Mouse (Mus musculus) spleen, adult 2 months (tissue): ENCODE measurements around the gene Zfand2b.

ENCODE experiments used
- CTCF ChIP-seq: fragments of 200-500 bp; IDR thresholded peaks from 2 replicates; pipeline ENCODE4 v1.5.1; 2011; ENCODE audit warnings: mild to moderate bottlenecking, inconsistent platforms; ENCODE audit not compliant: insufficient read depth, insufficient read length, insufficient replicate concordance; ENCODE audit errors: extremely low read depth
- POLR2A ChIP-seq: fragments of 200-500 bp; IDR thresholded peaks from 2 replicates; pipeline ENCODE4 v1.6.1; 2011; ENCODE audit warnings: low read depth, low read length, inconsistent platforms

DNA sequence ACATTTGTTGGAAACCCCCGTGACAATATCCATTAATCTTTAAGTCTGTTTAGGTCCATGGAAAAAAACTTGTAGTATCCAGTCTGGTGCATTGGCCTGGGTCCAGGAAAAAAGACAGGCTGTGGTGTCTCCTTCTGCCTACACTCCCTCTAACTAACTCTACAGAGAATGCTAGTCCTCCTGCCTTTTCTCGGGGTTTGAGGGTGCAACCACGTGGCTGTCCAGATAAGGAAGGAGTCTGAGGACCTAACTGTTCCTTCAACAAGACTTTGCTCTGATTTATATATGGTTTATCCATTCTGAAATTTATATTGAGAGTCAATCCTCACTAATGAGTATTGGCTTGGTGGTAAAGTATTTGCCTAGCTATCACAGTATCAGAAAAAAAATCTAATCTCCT is 12.6 kb upstream of the Zfand2b start:
- TF ChIP-seq CTCF (no peak), POLR2A (no peak)
